Mouse (Mus musculus) cerebellum, postnatal 10 days (tissue): ENCODE measurements around the gene Bag1.

Source experiments
- DNase-seq, 2 experiments: peaks; one replicate each; pipeline ENCODE4 v3.0.0; 2021; ENCODE audit warnings: mixed read lengths in 2 of 2

Gene Bag1

DNA sequence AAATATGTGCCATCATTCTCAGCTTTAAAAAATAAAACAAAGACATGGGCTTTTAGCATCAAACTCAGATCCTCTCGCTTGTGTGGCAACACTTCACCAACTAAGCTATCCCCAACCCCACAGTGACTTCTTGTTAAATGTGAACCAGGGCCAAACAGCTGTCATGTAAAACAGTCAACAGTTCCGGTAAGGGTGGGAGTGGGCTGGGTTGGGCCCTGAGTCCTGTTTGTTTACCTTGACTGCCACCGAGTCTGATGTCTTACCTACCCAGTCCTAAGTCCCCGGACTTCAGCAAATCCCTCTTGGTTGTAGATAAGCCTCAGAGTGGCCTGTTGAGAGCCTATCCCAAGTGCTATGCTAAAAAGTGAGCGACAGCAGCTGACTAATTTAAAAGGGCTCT is 14.4 kb downstream of the Bag1 start:
- no peak for DNase-seq

DNA sequence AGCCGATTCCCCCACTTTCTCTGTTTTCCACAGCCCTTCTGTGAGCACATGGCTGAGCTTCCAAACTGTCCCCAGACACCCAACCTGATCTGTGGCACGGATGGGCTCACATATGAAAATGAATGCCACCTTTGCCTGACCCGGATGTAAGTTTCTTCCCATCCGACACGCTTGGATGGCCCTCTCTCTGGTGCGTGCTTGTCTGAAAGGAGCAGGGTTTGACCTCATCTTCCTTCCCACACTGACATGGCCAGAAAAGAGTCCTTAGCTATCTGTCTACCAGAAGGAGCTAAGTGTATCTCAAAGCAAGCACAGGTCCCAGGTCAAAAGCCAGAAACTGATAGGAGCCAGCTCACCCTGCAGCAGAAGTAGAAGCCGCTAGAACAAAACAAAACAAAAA is 19.0 kb downstream of the Bag1 start:
- DNase-seq: no peak

DNA sequence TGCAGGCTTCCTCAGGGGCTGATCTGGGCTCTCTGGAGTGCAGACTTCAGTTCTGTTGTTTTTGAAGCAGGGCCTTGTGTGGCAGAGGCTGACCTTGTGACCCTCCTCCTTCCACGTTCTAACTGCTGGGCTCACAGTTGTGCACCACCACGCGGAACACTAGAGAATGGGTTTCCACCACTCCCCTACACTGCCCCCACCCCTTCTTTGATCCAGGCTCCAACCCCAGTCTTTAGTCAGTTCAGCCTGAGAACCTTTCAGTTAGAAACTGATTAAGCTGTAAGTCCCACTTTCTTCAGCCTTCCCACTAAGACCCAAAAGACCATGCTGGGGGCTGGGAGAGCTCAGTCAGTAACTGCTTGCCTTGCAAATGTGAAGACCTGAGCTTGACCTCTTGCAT is 22.5 kb downstream of the Bag1 start:
- DNase-seq: no peak

DNA sequence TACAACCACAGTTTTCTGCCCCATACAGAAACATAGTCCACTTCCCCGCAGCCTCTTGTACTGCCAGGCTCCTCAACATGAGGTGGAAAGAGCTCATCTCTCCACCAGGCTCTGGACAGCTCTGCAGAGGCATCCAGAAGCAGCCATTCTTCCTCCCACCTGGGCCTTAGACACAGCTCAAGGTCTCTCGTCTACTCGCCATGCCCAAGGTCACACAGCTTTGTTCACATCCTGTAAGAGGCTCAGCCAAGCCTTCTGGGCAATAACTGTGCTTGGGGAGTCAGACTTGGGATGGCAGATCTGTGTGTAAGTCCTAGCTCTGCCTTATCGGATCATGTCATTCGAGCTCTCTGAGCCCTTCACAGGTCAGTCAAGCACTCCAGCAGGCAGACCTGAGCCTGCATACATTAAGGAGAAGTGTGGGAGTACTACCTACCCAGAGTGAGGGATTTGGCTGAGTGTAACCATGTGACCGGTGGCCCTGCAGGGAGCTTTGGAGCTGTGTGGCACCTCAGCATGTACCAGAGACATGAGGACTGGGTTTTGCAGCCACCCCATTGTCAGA is 24.9 kb downstream of the Bag1 start:
- DNase-seq: no peak

DNA sequence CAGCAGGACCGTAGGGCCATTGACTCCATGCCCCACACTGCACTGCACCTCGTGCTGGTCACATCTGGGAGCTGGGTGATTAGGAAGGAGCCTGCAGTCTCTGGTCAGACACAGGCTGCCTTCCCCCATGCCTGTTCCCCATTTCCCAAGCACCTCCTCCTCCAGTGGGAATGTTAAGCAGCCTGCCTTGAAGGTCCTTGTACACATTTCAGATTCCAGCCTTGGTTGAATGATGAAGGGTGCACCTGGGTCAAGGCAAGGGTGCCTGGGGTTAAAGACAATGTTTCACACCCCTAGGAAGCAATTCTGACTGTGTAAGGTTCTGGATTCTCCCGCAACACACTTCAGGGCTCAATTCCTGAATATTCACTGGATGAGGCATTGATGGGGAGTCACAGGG is 26.8 kb downstream of the Bag1 start:
- no peak for DNase-seq

DNA sequence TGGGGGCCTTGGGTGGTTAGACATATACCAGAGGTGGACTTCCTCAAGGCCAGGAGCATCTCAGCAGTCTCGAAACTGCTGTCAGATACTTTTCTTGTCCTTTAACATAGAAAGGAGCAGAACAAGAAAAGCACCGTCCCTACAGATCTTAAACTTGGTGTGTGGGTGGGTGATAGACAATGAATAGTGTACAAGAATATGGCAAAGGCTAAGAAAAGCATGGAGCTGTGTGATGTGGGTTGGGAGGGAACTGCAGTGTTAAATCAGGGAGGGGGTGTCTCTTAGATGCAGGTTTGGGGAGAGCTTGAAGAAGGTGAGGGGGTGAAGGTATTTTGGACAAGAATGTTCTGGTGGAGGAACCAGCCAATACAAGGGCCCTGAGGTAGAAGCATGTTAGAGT is 27.5 kb downstream of the Bag1 start:
- DNase-seq: no peak

DNA sequence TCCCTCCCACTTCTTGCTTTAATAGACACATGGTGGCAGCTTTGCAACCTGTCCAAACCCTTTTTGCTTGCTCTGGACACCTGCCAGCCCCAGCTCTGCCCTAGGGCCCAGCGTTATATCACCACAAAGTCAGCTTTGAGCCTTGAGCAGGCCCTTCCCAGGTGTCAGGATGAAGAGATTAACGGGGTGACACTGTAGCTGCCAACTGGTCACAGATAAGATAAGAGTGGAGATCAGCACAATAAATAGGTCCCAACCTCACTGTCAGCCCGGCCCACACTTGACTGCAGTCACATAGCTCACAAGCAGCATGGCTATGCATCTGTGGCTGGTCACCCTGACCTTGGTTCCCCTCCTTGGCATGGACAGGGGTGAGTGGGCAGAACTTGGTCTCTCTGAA is 28.3 kb downstream of the Bag1 start, which contains the start of gene Spink4:
Gene Spink4 (plus strand): TSS at position 268 of the 400 bp plus-strand sequence.
- peak; percentile 43 for DNase-seq

DNA sequence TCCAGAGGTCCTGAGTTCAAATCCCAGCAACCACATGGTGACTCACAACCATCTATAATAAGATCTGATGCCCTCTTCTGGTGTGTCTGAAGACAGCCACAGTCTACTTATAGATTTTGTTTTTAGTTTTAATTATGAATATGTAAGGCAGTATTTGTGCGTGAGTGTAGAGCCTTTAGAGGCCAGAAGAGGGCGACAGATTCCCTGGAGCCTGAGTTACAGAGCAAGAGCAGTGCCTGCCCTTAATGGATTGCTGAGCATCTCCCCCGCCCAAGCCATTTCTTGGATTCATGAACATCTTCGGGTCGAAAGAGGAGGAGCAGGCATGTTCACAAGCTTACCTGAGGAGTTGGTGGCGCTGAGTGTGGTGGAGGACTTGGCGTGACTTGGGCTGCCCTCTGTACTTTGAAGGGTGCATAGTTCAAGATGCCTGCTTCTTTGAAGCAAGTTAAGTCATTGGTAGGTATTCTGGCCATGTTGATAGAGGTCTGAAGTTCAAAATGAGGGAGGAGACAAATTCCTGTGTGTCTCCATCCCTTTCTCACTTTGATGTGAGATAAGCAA is 31.4 kb downstream of the Bag1 start:
- DNase-seq: no peak

DNA sequence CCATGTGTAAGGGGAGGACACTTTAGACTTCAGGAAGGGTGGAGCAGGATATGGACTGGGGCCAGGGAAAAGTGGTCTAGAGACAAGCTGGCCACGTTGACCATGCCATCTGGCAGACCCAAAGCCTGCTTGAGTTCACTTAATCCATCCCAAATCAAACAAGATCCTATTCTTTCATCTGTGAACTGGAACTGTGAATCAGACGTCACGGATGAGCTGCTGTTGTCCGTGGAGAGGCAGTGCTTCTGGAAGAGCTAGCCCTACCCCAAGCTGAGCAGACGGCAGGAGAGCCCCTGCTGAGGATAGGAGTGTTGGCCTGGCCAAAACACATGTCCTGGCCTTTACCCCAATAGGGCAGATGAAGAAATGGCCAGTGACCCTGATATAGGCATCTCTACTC is 32.1 kb downstream of the Bag1 start:
- peak; percentile 35 to 42 for DNase-seq

DNA sequence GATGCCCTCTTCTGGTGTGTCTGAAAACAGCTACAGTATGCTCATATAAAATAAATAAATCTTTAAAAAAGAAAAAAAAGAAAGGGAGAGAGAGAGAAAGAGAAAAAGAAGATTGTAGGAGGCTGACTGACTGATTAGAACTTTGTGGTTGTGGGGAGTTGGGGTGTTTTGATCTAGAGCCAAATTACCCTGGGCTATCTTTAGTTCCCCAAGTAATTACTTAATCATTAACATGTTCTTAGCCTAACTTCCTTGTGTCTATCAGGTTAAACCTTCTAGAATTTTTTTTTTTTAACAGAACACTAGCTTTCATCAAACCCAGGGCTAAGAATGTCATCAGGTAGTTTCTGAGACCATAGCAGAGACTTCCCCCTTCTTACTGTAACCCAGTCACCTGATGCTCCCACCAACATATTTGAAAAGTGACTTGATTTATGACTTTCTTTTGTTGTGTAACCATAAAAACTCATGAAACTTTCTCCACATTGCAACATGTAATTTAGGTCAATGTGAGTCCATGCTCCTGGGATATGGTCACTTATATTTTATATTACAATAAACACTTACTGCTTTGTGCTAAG is 33.7 kb downstream of the Bag1 start:
- DNase-seq: no peak

DNA sequence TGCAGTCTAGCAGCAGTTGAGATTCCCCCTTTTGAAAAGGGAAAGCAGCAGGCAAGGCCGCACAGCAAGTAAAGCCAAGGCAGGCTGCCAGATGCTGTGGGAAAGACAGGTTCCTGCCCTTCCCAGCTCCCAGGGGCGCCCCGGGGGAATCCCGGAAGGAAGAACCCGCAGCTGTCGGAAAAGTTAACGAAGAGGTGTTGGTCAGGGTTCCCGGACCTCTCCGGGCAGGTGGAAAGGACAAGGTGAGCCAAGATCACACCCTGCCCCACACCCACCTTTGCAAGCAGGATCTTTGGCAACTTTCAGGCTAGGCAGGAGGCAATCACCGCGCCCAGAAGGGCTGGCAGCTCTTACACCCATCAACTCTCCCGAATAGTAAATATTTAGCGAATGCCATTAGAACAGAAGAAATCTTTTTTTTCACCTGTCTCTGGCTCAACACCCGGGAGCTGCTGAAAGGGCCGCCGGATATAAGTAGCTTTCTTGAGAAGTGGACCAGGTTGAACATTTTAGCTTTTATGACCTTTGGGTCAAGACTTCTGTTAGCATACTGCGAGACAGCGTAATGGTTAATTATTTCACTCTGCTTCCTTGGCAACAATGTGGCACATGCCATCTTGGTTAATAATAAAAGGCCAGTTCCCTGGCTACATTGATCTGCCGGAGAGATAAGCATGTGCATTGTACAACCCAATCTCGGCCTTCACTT is 39.7 kb downstream of the Bag1 start:
- DNase-seq: peak; percentile 63 to 76

DNA sequence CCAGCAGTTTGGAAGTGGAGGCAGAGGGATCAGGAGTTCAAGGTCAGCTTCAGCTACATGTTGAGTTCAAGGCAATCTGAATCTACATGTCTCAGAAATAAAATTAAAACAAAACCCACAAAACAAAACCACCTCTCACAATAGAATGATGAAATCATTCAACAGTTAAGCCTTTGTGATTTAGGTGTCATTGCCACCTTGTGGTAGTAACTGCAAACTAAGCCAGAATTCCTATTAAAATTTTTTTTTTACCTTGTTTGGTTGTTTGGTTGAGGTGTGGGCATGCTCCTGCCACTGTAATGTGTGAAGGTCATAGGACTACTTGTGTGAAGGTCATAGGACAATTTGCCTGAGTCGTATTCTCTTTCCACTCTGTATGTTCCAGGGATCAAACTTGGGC is 41.8 kb downstream of the Bag1 start:
- peak; percentile 18 to 55 for DNase-seq

DNA sequence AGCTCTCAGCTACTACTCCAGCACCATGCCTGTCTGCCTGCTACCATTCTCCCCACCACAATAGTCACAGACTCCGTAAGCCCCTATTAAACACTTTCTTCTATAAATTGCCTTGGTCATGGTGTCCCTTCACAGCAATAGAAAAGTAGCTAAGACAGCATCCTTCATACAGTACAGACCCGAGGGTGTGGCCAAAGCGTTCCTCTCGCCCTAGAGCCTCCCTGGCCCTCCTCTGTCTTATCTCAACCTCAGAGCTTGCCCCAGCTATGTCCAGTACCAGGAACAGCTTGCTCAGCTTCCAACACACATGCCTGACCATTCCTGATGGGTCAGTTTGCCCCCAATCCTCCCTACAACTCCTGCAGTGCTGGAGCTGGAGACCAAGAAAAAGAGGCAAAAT is 47.5 kb downstream of the Bag1 start:
- no peak for DNase-seq

DNA sequence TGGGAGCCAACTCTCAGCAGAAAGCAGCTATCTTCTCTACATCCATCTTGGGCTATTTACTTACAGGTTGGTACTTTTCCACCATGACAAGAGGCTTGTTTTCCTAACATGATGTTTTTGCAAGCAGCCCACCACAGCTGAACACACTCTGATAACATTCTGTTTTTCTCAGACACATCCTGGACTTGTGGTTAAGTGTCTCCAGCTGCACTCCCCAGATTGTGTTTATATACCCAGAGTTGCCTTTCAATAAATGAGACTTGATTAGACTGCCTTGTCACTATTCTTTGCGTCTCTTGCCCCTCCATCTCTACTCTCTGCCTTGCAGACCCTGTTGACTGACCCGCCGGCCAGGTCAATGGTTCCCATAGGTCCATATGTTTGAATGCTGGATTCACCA is 48.0 kb downstream of the Bag1 start:
- no peak for DNase-seq

DNA sequence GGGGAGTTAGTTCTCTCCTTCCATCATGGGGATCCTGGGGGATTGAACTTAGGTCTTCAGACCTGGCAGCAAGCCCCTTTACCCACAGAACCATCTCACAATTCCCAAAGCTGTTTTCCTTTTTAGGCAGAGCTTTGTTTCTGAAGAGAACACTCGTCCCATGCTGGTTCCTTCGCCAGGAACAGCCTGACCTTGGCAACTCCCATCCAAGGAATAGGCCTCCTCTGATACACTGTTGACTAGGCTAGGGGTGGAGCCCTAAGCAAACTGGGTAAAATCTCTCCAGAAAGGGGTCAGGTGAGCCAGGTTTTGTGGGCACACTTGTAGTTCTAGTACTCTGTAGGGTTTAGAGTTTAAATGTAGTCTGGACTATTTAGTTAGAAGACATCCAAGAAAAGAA is 48.8 kb downstream of the Bag1 start:
- no peak for DNase-seq

DNA sequence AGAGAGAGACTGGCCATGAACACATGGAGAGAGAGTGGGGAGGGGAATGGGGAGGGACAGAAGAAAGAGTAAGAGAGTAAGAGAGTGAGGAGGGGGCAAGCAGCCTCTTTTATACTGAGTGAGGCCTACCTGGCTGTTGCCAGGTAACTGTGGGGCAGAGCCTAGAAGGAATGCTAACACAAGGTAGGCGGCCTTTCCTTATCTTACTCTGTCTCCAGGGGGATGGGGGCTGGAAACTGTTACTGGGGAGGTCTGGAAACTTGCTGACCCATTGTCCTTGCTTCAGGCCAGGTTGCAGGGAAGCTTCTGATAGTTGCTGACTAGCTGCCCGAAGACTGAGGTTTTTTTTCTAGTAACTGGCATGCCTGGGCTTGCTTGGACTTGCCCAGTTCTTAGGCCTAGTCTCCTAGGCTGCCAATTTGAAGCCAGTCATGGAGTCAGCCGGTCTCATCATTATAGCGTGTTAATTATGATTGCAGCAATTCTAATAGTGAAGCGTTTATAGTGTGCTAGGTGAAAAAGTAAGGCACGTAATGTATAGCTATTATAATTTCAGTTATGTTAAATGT is 49.5 kb downstream of the Bag1 start:
- no peak for DNase-seq

DNA sequence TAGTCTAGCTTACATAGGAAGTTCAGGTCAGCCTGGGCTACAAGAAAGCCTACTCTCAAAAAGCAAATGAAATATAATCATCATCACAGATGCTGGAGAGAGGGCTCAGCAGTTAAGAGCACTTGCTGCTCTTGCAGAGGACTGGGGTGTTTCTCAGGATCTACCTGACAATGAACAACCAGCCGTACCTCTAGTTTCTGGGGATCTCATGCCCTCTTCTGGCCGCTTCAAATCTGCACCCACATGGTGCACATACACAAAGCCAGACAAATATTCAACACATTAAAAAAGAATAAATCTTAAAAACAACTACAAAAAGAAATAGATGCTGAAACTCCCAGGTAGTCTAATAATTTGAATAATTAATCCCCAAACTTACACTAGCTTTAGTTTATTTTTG is 52.4 kb downstream of the Bag1 start:
- no peak for DNase-seq

DNA sequence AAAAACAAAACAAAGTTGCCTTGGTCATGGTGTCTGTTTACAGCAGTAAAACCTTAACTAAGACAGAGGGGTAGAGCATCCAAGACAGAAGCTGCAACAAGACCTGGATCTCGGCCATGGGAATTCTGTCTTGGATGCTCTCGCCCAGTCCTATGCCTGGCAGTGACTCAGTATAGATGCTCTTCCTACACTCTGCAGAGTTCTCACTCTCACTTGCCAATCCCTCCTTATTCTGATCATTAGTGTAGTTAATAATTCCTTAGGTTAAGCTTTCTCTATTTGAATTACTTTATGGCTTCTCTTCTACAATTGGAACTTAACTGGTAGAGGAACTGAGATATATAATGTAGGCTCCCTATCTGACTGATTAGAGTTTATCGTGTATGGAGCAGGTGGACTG is 53.0 kb downstream of the Bag1 start:
- no peak for DNase-seq

DNA sequence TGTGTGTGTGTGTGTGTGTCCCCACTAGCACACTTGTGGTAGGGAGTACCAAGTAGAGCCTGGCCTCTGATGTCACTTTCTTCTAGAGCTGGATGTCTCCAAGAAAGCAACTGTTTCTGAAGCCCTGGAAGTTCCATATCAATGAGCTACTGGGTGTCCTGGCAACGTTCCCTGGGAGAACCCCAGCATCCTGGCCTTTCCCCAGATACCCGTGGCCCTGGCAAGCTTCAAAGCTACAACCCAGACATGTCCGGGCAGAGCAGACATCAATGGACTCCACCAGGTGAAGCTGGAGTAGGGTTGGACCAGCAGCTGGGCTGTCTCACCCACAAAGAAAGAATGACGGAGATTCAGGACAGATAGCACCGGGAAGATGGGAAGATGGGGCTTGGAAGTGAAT is 56.9 kb downstream of the Bag1 start:
- DNase-seq: peak; percentile 52 to 65

DNA sequence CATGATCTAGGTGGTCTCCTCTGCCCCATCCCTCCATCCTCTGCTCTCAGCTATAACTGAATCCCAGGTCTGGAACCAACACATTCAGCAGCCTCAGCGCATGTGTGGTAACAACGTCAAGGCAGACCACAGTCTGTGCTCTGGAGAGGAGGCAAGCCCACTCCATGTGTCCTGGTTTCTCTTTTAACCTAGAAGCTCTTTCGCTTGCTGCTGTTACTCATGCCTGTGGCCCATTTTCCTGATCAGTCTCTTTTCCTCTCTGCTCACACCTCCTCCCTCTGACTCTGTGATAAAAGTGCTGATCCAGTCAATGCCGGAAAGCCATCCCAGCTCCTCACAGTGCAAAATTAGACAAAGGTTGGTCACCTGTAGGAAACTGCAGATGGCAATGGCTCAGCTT is 58.1 kb downstream of the Bag1 start:
- DNase-seq: no peak

DNA sequence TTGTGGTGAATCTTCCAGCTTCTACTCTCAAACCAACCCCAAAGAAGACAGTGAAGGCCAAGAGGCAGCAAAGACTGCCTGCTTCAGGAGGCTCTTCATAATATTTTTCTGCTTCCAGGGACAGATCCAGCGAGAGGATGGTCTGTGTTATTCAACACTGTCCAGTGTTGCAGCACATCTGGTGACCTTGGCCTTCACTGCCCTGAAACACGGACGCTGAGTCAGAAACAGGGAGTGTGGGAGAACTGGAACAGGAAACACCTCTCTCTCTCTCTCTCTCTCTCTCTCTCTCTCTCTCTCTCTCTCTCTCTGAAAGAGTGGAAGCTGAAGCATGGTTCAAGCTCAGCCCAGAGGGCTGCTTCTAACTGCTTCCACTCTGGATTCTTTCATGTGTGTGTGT is 58.8 kb downstream of the Bag1 start:
- DNase-seq: no peak

DNA sequence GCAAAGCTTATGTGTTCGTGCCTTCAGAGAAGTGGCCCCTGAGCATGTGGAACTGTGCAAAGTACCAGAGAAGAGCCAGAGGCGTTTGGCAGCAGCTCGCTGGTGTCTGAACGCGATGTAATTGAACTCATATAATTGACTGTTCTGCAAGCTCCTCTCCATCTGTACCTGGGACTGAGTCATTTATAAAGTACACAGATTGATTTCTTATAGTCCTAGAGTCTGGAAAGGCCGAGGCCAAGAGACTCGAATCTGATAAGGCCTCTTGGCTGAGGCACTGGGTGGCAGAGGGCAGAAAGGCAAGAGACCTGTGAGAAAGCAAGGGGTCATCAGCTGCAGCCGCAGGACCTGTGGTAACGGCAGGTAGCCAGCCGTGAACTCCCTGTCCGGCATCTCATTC is 59.3 kb downstream of the Bag1 start:
- no peak for DNase-seq
